Mouse (Mus musculus): ENCODE results near the gene Gm10097. TPM values are rescaled to one million over a fixed set of nuclear protein-coding genes. Genes with fewer than 3 reads are reported as not detected.

The Gm10097 gene
- total RNA-seq, 1 experiment, result not detected

DNA sequence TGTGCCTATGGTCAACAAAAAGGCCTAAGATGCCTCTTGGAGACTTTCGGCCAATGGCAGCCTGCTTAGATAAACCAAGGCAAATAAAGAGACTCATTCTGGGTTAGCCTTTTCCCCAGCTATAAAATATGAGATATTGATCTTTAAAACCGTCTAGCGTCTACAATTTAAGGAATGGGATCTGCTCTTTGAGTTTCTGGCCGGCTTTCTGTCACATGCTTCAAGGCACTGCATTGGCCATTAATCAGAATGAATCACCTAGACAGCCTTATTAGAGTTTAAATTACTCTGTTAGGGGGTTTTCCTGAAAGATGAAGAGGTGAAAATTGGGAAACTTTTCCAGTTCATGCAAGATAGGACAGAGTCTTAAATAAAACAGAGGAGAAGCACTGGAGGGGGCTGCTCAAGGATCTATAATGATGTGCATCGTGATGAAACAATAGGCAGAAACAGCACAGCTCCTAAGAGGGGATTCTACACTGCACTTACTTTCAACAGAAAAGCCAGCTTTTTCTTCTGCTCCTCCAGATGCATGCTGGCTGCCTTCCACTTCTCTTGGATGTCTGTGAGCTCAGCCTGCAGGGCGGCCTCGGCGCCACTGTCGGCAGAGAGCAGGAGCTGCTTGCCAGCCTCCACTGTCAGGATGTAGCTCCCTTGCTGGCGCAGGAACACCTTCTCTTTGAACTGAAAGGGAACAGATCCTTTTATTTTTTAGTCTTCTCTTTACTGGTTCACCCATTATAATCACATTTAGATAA lies 28.2 kb downstream of the Gm10097 start:
- in situ Hi-C loops (cut with MboI; ENCODE audit: low sequenced_read_pairs in 2 of 2, unreplicated experiment in 2 of 2), result no loop called here
- TF ChIP-seq CHD2 (IDR thresholded peaks at IDR 0.05; ENCODE audit: low read depth, low read length) (no peak), ZNF384 (IDR thresholded peaks at IDR 0.05; ENCODE audit: low read depth, low read length) (no peak), HCFC1 (IDR thresholded peaks at IDR 0.05; ENCODE audit: borderline replicate concordance, insufficient read depth, low read length) (no peak), ZC3H11A (IDR thresholded peaks at IDR 0.05; ENCODE audit: borderline replicate concordance, low read depth, low read length) (no peak), MAFK (IDR thresholded peaks at IDR 0.05; ENCODE audit: insufficient read depth, low read depth, low read length) (no peak)

DNA sequence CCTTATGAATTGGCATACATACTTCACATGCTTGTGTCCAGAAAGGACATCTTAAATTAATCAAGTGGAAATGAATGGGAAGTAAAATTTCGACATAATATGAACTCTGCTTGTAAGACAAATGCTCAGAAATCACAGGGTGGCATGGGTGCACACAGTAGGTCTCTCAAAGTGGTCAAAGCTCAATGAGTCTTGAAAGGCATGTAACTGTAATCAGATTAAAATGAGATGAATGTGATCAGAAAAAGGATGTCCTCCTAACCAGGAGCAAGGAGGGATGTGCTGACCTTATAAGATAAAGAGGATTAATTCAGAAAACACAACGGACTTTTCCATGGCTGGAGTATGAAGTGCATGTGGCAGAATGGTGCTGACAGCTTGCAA lies 28.8 kb downstream of the Gm10097 start:
- no peaks in the 10 kb centered on the region for H3K4me1 ChIP-seq (ENCODE audit: control insufficient read depth in 2 of 2, insufficient read depth in 2 of 2, low read length in 2 of 2, poor library complexity in 1 of 2)
- no peaks in the 10 kb centered on the region for H3K36me3 ChIP-seq (ENCODE audit: control insufficient read depth, insufficient read depth, low read length, poor library complexity, severe bottlenecking)
- TF ChIP-seq ZNF384 (IDR thresholded peaks at IDR 0.05; ENCODE audit: low read depth, low read length) (no peak), ZC3H11A (IDR thresholded peaks at IDR 0.05; ENCODE audit: borderline replicate concordance, low read depth, low read length) (no peak), MAFK (IDR thresholded peaks at IDR 0.05; ENCODE audit: insufficient read depth, low read depth, low read length) (no peak), CHD2 (IDR thresholded peaks at IDR 0.05; ENCODE audit: low read depth, low read length) (no peak), HCFC1 (IDR thresholded peaks at IDR 0.05; ENCODE audit: borderline replicate concordance, insufficient read depth, low read length) (no peak)
- no peak overlapping the region for H3K4me3 ChIP-seq (ENCODE audit: insufficient read depth in 1 of 2, low read depth in 1 of 2, low read length in 2 of 2, poor library complexity in 1 of 2, severe bottlenecking in 1 of 2)
- DNase-seq (ENCODE audit: low read depth, low spot score), result no peak
- no peak overlapping the region for H3K27ac ChIP-seq (ENCODE audit: insufficient read depth, low read depth, low read length, poor library complexity, severe bottlenecking)
- in situ Hi-C loops (cut with MboI; ENCODE audit: low sequenced_read_pairs in 2 of 2, unreplicated experiment in 2 of 2), result no loop called here
- no peak overlapping the region for H3K9ac ChIP-seq (ENCODE audit: insufficient read depth, low read depth, low read length, poor library complexity, severe bottlenecking)
- H3K9me3 ChIP-seq (ENCODE audit: control insufficient read depth, insufficient read depth, low read depth, low read length), result no peaks in the 10 kb centered on the region

More for the DNA sequence above, 28.2 kb downstream of the Gm10097 start:
- no peaks in the 10 kb centered on the region for H3K4me1 ChIP-seq (ENCODE audit: control insufficient read depth in 2 of 2, insufficient read depth in 2 of 2, low read length in 2 of 2, poor library complexity in 1 of 2)
- H3K4me3 ChIP-seq (ENCODE audit: insufficient read depth in 1 of 2, low read depth in 1 of 2, low read length in 2 of 2, poor library complexity in 1 of 2, severe bottlenecking in 1 of 2), result no peak overlapping the region
- H3K27ac ChIP-seq (ENCODE audit: insufficient read depth, low read depth, low read length, poor library complexity, severe bottlenecking), result no peak overlapping the region
- no peak for DNase-seq (ENCODE audit: low read depth, low spot score)
- no peak overlapping the region for H3K9ac ChIP-seq (ENCODE audit: insufficient read depth, low read depth, low read length, poor library complexity, severe bottlenecking)
- no peaks in the 10 kb centered on the region for H3K9me3 ChIP-seq (ENCODE audit: control insufficient read depth, insufficient read depth, low read depth, low read length)
- H3K36me3 ChIP-seq (ENCODE audit: control insufficient read depth, insufficient read depth, low read length, poor library complexity, severe bottlenecking), result no peaks in the 10 kb centered on the region

DNA sequence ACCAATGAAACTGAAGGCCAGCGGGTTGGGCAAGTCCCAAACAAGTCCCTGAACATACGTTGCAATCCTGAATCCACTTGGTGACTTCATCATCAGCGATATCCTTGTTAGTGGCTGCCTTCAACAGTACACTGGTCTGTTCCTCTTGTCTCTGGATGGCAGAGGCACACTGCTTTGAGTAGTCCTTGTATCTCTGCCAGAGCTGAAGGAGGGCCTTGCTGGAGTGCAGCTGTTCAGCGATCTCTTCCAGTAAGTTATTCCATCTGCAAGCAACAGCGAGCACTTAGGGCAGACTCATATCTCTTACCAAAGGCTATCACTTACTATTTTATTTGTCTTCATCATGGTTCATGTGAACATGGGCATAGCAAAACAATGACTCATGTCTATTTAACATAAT lies 41.8 kb downstream of the Gm10097 start:
- TF ChIP-seq ZNF384 (IDR thresholded peaks at IDR 0.05; ENCODE audit: low read depth, low read length), result no peak
- TF ChIP-seq CHD2 (IDR thresholded peaks at IDR 0.05; ENCODE audit: low read depth, low read length), result no peak
- no peak for TF ChIP-seq HCFC1 (IDR thresholded peaks at IDR 0.05; ENCODE audit: borderline replicate concordance, insufficient read depth, low read length)
- no peak for TF ChIP-seq ZC3H11A (IDR thresholded peaks at IDR 0.05; ENCODE audit: borderline replicate concordance, low read depth, low read length)
- no peak for TF ChIP-seq MAFK (IDR thresholded peaks at IDR 0.05; ENCODE audit: insufficient read depth, low read depth, low read length)
- H3K9ac ChIP-seq (ENCODE audit: insufficient read depth, low read depth, low read length, poor library complexity, severe bottlenecking), result no peak overlapping the region
- no peaks in the 10 kb centered on the region for H3K4me1 ChIP-seq (ENCODE audit: control insufficient read depth in 2 of 2, insufficient read depth in 2 of 2, low read length in 2 of 2, poor library complexity in 1 of 2)
- no peaks in the 10 kb centered on the region for H3K9me3 ChIP-seq (ENCODE audit: control insufficient read depth, insufficient read depth, low read depth, low read length)
- no peak for DNase-seq (ENCODE audit: low read depth, low spot score)
- H3K4me3 ChIP-seq (ENCODE audit: insufficient read depth in 1 of 2, low read depth in 1 of 2, low read length in 2 of 2, poor library complexity in 1 of 2, severe bottlenecking in 1 of 2), result no peak overlapping the region
- H3K36me3 ChIP-seq (ENCODE audit: control insufficient read depth, insufficient read depth, low read length, poor library complexity, severe bottlenecking), result no peaks in the 10 kb centered on the region
- in situ Hi-C loops (cut with MboI; ENCODE audit: low sequenced_read_pairs in 2 of 2, unreplicated experiment in 2 of 2), result no loop called here
- H3K27ac ChIP-seq (ENCODE audit: insufficient read depth, low read depth, low read length, poor library complexity, severe bottlenecking), result no peak overlapping the region

DNA sequence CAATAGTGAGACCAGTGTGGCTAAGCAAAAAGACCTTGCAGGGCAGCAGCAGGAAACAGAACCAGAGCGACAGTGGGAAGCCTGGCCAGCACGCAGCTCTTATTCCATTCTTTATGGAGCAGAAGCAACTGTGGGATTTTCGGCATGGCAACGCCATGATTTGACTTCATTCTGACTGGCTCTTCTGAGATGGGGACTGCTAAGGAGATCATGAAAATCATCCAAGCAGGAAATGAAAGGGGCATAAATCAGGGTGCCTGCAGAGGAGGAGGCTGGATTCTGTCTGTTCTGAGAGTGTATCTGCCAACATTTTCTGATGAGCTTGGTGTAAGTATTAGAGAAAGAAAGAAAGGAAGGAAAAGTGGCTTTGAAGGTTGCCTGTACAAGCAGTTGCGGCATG lies 47.2 kb downstream of the Gm10097 start:
- no peaks in the 10 kb centered on the region for H3K36me3 ChIP-seq (ENCODE audit: control insufficient read depth, insufficient read depth, low read length, poor library complexity, severe bottlenecking)
- no peak for TF ChIP-seq ZC3H11A (IDR thresholded peaks at IDR 0.05; ENCODE audit: borderline replicate concordance, low read depth, low read length)
- TF ChIP-seq ZNF384 (IDR thresholded peaks at IDR 0.05; ENCODE audit: low read depth, low read length), result no peak
- TF ChIP-seq CHD2 (IDR thresholded peaks at IDR 0.05; ENCODE audit: low read depth, low read length), result no peak
- no peak for TF ChIP-seq HCFC1 (IDR thresholded peaks at IDR 0.05; ENCODE audit: borderline replicate concordance, insufficient read depth, low read length)
- no peak for TF ChIP-seq MAFK (IDR thresholded peaks at IDR 0.05; ENCODE audit: insufficient read depth, low read depth, low read length)
- DNase-seq (ENCODE audit: low read depth, low spot score), result no peak
- H3K9ac ChIP-seq (ENCODE audit: insufficient read depth, low read depth, low read length, poor library complexity, severe bottlenecking), result no peak overlapping the region
- no peaks in the 10 kb centered on the region for H3K9me3 ChIP-seq (ENCODE audit: control insufficient read depth, insufficient read depth, low read depth, low read length)
- no peak overlapping the region for H3K27ac ChIP-seq (ENCODE audit: insufficient read depth, low read depth, low read length, poor library complexity, severe bottlenecking)
- H3K4me3 ChIP-seq (ENCODE audit: insufficient read depth in 1 of 2, low read depth in 1 of 2, low read length in 2 of 2, poor library complexity in 1 of 2, severe bottlenecking in 1 of 2), result no peak overlapping the region
- in situ Hi-C loops (cut with MboI; ENCODE audit: low sequenced_read_pairs in 2 of 2, unreplicated experiment in 2 of 2), result no loop called here
- no peaks in the 10 kb centered on the region for H3K4me1 ChIP-seq (ENCODE audit: control insufficient read depth in 2 of 2, insufficient read depth in 2 of 2, low read length in 2 of 2, poor library complexity in 1 of 2)
